Mouse (Mus musculus): ENCODE measurements around the gene Dlx1.
A peak's percentile ranks its signal among the peaks of the same experiment; 100 is the strongest.

Dlx1 gene

DNA sequence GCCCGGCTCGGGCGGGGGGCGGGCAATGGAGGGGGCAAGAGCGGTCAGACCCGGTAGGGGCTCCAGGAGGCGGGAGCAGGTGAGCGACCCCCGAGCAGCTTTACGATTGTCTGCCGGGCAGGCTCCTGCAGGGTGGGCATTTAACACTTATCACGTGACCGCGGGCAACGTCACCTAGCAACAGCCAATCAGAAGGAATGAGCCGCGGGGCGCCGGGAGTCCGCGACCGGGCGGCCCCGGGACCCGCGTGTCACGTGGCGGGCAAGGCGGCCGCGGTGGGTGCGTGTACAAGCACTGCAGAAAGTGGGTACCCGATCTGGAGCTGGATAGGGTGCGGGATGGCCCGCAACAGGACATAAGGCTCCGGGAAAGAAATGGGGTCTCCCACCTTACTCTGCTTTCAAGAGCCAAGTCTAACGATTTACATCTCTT is 18.7 kb downstream of the Dlx1 start, which contains the start of gene Dlx2:
Gene Dlx2 (minus strand): TSS at position 115 of the 432 bp plus-strand sequence.
- DNase-seq: peak; percentile 51

DNA sequence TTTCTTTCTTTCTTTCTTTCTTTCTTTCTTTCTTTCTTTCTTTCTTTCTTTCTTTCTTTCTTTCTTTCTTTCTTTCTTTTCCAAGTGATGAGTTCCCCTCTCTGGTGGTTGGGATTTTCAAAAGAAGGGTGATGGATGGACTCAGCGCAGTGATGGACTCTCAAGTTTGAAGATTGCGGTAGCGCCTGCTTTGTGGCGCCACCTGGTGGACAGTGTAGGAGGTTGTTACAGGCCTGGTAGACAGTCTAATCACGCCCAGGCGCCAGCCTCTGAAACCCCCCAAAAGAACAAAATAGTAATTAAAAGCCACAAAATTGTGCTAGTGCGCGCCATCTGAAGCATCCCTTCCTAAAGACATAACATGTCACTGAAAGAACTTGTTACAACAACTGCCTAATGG is 19.9 kb downstream of the Dlx1 start:
- peak; percentile 81 for DNase-seq

DNA sequence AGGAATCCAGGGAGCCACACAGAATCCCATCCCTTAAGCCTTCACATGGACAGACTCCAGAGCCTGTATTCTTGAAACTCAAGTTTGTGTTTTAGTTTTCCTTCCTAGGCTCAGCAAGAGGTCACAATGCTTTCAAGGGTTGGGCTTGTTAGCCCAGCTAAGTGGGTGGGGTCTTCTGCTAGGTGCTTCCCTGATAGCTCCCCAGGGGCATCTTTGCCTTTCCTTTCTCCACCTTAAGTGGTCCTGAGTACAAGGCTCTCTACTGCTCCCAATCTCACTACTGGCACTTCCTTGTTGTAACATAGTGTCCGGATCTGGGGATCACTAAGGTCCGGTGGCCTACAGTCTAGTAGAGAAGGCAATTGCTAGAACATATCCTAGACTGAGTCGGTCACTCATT is 22.4 kb downstream of the Dlx1 start:
- DNase-seq: no peak

DNA sequence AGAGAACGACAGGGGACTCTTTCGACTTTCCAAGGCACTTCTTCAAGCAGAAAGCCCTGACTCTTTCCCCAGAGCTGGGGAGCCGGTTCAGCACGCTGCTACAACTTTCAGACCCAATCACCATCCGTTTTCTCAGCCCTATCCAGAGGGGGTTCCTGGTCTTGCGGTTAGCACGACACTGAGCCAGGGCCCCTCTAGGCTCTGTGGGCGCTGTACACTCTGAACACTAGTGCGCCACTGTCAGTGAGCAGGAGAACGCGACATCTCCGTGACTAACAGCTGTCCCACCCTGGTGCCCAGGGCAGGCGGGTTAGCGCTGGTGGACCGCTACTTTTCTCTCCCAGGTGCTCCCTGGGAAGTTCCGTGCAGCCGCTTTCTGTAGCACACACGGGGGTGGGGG is 23.8 kb downstream of the Dlx1 start:
- DNase-seq: no peak

DNA sequence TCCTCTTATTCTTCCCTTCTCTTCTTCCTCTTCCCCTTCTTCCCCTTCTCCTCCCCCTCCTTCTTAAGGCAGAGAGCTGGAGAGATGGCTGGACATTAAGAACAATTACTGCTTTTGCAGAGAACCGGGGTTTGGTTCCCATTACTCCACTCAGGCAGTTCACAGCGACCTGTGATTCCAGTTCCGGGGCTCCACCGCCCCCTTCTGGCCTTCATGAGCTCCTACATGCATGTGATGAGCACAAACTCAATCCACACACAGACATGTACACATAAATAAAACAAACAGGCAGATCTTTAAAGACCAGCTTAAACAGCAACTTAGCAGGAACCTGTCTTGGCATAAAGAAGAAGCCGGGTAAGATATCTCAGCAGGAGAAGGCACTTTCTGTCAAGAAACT is 28.2 kb downstream of the Dlx1 start:
- no peak for DNase-seq

DNA sequence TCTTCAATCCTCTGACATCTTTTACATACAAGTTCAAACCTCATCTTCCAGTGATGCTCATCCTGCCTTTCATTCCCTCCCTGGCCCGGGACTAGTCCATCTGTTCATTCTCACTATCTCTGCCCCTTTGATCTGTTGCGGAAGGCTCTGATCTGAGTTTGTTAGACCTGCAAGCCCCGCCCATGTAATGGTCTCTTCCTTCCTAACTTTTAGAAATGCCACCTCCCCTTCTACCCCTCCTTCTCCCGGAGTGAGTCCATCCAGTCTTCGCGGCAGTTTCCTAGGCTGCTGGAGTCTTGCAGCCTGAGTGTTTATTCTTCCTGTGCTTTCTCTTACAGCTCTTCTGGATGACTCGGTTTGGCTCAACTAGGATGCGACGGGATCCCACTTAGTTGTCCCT is 38.6 kb downstream of the Dlx1 start:
- DNase-seq: no peak

DNA sequence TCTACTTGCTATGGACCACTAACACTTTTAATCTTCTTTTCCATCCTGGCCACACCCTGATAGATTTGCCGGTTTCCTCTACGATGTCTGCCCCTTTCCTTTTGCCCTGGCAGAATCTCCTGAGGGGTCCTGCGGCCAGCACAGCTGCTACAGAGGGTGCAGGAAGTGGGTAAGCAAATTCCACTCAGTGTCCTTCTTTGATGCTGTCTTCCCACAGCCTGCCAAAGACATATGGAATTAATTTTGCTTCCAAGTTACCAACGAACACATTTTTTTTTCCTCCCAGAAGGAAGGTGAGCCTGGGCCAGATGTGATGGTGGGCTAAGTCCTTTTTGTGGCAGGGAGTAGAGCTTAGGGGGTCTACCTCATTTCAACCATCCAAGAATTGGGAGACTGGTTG is 45.8 kb downstream of the Dlx1 start:
- DNase-seq: no peak

DNA sequence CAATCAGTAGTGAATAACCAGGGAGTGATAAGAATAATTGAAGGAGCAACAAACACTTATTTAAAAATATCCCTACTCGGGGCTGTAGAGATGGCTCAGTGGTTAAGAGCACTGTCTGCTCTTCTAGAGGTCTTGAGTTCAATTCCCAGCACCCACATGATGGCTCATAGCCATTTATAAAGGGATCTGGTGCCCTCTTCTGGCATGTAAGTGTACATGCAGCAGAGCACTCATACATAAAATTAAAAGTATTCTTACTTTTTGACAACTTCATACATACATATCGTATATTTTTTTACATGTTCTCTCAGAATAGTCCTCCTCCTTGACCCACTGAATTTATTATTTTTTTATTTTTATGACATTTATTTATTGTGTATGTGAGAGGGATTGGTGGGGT is 49.1 kb downstream of the Dlx1 start:
- DNase-seq: no peak

DNA sequence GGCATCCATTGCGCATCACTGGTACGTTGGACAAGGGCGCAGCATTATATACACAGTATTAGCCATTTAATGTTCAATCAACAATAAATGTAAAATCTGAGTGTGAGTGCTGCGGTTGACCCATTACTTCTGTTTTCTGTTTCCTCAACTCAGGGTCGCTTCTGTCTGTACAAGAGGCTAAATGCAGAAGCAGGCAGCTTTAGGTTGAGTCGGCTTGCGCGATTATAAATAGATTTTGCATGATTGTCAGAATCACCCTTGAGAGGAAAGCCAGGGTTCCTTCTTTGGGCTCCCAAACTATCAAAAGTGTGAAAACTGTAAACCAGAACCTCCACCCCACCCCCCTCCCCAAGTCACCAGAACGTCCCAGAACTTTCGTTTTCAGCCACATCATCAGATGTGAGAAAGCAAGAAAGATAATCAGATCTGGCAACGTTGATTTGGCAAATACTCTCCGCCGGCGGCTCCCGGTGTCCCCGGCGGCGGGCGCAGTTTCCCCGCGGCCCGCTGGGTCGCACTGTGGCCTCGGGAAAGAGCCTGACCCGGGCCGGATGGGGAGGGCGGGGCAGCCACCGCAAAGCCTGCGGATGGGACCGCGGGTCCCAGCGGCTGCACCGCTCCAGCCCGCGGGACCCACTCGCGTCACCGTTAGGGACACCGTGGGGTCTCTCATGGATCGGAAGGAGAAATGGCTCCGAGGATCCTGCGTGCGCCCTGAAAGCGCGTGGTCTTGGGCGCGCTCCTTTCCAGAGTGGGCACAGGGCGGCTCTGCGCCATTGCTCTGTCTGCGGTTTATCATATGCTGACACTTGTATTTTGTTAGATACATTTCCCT is 52.9 kb downstream of the Dlx1 start:
- DNase-seq: peak; percentile 51

DNA sequence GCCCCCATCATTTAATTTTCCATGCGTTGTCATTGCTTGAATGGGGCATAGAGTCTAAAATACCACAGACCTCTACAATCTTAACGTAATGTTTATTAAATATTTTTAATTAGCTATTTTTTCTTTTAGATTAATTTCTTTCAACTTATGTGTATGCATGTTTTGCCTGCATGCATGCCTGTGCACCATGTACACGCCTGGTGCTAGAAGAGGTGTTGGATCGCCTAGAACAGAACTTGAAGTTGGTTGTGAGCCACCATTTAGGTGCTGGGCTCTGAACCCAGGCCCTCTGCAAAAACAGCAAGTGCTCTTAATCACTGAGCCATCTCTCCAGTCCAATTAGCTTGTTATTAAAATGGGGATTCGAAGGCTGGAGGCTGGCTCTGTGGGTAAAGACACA is 53.6 kb downstream of the Dlx1 start:
- DNase-seq: no peak

Measured in liver (tissue).